Mouse (Mus musculus): ENCODE results near the gene Srsf2.
"Not testable (repeated sequence)": the region's sequence is repeated elsewhere in the genome, so short reads cannot be mapped to it uniquely, and the experiment has no call there.

DNA sequence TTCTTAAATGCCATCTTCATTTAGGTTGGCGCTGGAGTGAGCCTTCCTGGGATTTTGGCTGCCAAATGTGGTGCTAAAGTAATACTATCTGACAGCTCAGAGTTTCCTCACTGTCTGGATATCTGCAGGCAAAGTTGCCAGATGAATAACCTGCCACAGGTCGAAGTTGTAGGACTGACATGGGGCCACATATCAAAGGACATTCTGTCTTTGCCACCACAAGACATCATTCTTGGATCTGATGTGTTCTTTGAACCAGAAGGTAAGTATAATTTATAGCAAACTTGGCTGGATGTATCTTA is 4.1 kb downstream of the Srsf2 start:
- TF ChIP-seq CTCF (IDR thresholded peaks at IDR 0.05; ENCODE audit: borderline replicate concordance, insufficient read depth, low read length); POLR2A (IDR thresholded peaks at IDR 0.05; ENCODE audit: low read depth, low read length): not testable (repeated sequence)
